Mouse (Mus musculus): ENCODE measurements around the gene Ect2l.

Gene Ect2l

GRCm38 (mm10) chr10:18081536-18081935 is 129.2 kb downstream of the Ect2l start:
- no peak for DNase-seq (ENCODE audit: low read depth, low spot score)
